Mouse (Mus musculus): Measurements from ENCODE around the gene Mtmr14. TPM values are rescaled to one million over a fixed set of nuclear protein-coding genes. Genes with fewer than 3 reads are reported as not detected.

The Mtmr14 gene
- polyA plus RNA-seq, 1 experiment from 2014 or later = 42.0 TPM

- Histone ChIP-seq H3K27me3 (ENCODE audit: poor library complexity, severe bottlenecking) (no peaks in the 10 kb centered on the region), H3K27ac (peak overlapping the region; percentile 100), H3K36me3 (replicated peaks) (peaks cover 36% of the 10 kb centered on the region), H3K4me1 (peaks cover 27% of the 10 kb centered on the region), H3K4me3 (peak overlapping the region; percentile 94), H3K9me3 (no peaks in the 10 kb centered on the region)
- peak; percentile 47 for DNase-seq (ENCODE audit: extremely low spot score, low spot score)
- WGBS = under 1% methylated on average over 34 of the region's 34 CpGs
Observed at GRCm38 (mm10) chr6:113307481-113308121, 70.0 kb downstream of the Mtmr14 start.

GRCm38 (mm10) chr6:113308141-113308540, 70.5 kb downstream of the Mtmr14 start:
- H3K36me3 ChIP-seq (replicated peaks) = peaks cover 41% of the 10 kb centered on the region
- peak overlapping the region; percentile 94 for H3K4me3 ChIP-seq
- peaks cover 27% of the 10 kb centered on the region for H3K4me1 ChIP-seq
- H3K27me3 ChIP-seq (ENCODE audit: poor library complexity, severe bottlenecking) = no peaks in the 10 kb centered on the region
- WGBS = 40% methylated on average over 5 of the region's 5 CpGs
- no peaks in the 10 kb centered on the region for H3K9me3 ChIP-seq
- H3K27ac ChIP-seq = peak overlapping the region; percentile 100
- no peak for DNase-seq (ENCODE audit: extremely low spot score, low spot score)

- Histone ChIP-seq H3K27ac (no peak overlapping the region), H3K4me1 (no peaks in the 10 kb centered on the region), H3K4me3 (no peak overlapping the region), H3K9me3 (no peaks in the 10 kb centered on the region), H3K36me3 (replicated peaks) (peaks cover 100% of the 10 kb centered on the region), H3K27me3 (ENCODE audit: poor library complexity, severe bottlenecking) (no peaks in the 10 kb centered on the region)
- no peak for DNase-seq (ENCODE audit: extremely low spot score, low spot score)
- whole genome bisulfite sequencing = 96% methylated on average over 3 of the region's 3 CpGs
Observed at GRCm38 (mm10) chr6:113315972-113316371, 78.3 kb downstream of the Mtmr14 start.

- peaks cover 23% of the 10 kb centered on the region for H3K4me1 ChIP-seq
- under 1% methylated on average over 52 of the region's 52 CpGs for WGBS
Observed at GRCm38 (mm10) chr6:113326533-113327315, 89.1 kb downstream of the Mtmr14 start, which contains the start of gene Ogg1. TSS of gene Ogg1 (plus strand) at chr6:113326972.

GRCm38 (mm10) chr6:113329396-113329795, 91.8 kb downstream of the Mtmr14 start:
- Histone ChIP-seq H3K36me3 (replicated peaks) (peaks cover 67% of the 10 kb centered on the region), H3K4me3 (no peak overlapping the region), H3K9me3 (no peaks in the 10 kb centered on the region), H3K27ac (no peak overlapping the region), H3K27me3 (ENCODE audit: poor library complexity, severe bottlenecking) (no peaks in the 10 kb centered on the region), H3K4me1 (peaks cover 23% of the 10 kb centered on the region)
- WGBS = 90% methylated on average over 1 of the region's 1 CpGs
- DNase-seq (ENCODE audit: extremely low spot score, low spot score) = no peak

More at GRCm38 (mm10) chr6:113326533-113327315, 89.1 kb downstream of the Mtmr14 start, which contains the start of gene Ogg1:
- peak; percentile 98 for DNase-seq (ENCODE audit: extremely low spot score, low spot score)
- no peaks in the 10 kb centered on the region for H3K9me3 ChIP-seq
- H3K36me3 ChIP-seq (replicated peaks) = peaks cover 69% of the 10 kb centered on the region
- H3K27me3 ChIP-seq (ENCODE audit: poor library complexity, severe bottlenecking) = no peaks in the 10 kb centered on the region
- H3K27ac ChIP-seq = peak within 1 kb of the TSS; percentile 89
- peak within 1 kb of the TSS; percentile 74 for H3K4me3 ChIP-seq

- H3K4me3 ChIP-seq = no peak overlapping the region
- no peaks in the 10 kb centered on the region for H3K9me3 ChIP-seq
- no peak for DNase-seq (ENCODE audit: extremely low spot score, low spot score)
- peaks cover 67% of the 10 kb centered on the region for H3K36me3 ChIP-seq (replicated peaks)
- WGBS = 61% methylated on average over 2 of the region's 2 CpGs
- no peaks in the 10 kb centered on the region for H3K27me3 ChIP-seq (ENCODE audit: poor library complexity, severe bottlenecking)
- H3K4me1 ChIP-seq = peaks cover 20% of the 10 kb centered on the region
- no peak overlapping the region for H3K27ac ChIP-seq
Observed at GRCm38 (mm10) chr6:113330547-113330946, 92.9 kb downstream of the Mtmr14 start.

Other genes starting within 250 kb of the Mtmr14 start
- gene Thumpd3, start 191.6 kb upstream of the Mtmr14 start, polyA plus RNA-seq (2016; fragmentation: Nextera tagmentation; extraction: Ambion mirVana) = 75.2 and 81.4 TPM in 2 replicates
- gene Setd5, start 160.5 kb upstream of the Mtmr14 start, polyA plus RNA-seq (2016; fragmentation: Nextera tagmentation; extraction: Ambion mirVana) = 72.5 and 77.8 TPM in 2 replicates
- gene Lhfpl4, start 42.5 kb upstream of the Mtmr14 start, polyA plus RNA-seq (2016; fragmentation: Nextera tagmentation; extraction: Ambion mirVana) = 10.8 and 11.4 TPM in 2 replicates
- gene Cpne9, start 44.5 kb downstream of the Mtmr14 start, polyA plus RNA-seq (2016; fragmentation: Nextera tagmentation; extraction: Ambion mirVana) = 0.05 and 0.09 TPM in 2 replicates
- 26.1 and 26.7 TPM in 2 replicates for gene Brpf1, start 69.3 kb downstream of the Mtmr14 start, polyA plus RNA-seq (2016; fragmentation: Nextera tagmentation; extraction: Ambion mirVana)
- gene Ogg1, start 89.1 kb downstream of the Mtmr14 start, polyA plus RNA-seq (2016; fragmentation: Nextera tagmentation; extraction: Ambion mirVana) = 18.3 and 18.8 TPM in 2 replicates
- 33.8 and 37.4 TPM in 2 replicates for gene Camk1, start 106.1 kb downstream of the Mtmr14 start, polyA plus RNA-seq (2016; fragmentation: Nextera tagmentation; extraction: Ambion mirVana)
- 53.8 and 59.3 TPM in 2 replicates for gene Tada3, start 140.0 kb downstream of the Mtmr14 start, polyA plus RNA-seq (2016; fragmentation: Nextera tagmentation; extraction: Ambion mirVana)
- 366 TPM in 2 replicates for gene Arpc4, start 140.3 kb downstream of the Mtmr14 start, polyA plus RNA-seq (2016; fragmentation: Nextera tagmentation; extraction: Ambion mirVana)
- 4.0 and 4.2 TPM in 2 replicates for gene Ttll3, start 151.4 kb downstream of the Mtmr14 start, polyA plus RNA-seq (2016; fragmentation: Nextera tagmentation; extraction: Ambion mirVana)
- 38.3 and 40.6 TPM in 2 replicates for gene Rpusd3, start 181.5 kb downstream of the Mtmr14 start, polyA plus RNA-seq (2016; fragmentation: Nextera tagmentation; extraction: Ambion mirVana)
- not detected in 2 replicates for gene Cidec, start 197.9 kb downstream of the Mtmr14 start, polyA plus RNA-seq (2016; fragmentation: Nextera tagmentation; extraction: Ambion mirVana)
- 85.1 and 92.0 TPM in 2 replicates for gene Jagn1, start 204.7 kb downstream of the Mtmr14 start, polyA plus RNA-seq (2016; fragmentation: Nextera tagmentation; extraction: Ambion mirVana)
- 0.73 and 1.3 TPM in 2 replicates for gene Il17re, start 220.6 kb downstream of the Mtmr14 start, polyA plus RNA-seq (2016; fragmentation: Nextera tagmentation; extraction: Ambion mirVana)
- gene Il17rc, start 233.6 kb downstream of the Mtmr14 start, polyA plus RNA-seq (2016; fragmentation: Nextera tagmentation; extraction: Ambion mirVana) = 2.5 and 2.7 TPM in 2 replicates
- 31.1 and 33.2 TPM in 2 replicates for gene Creld1, start 245.5 kb downstream of the Mtmr14 start, polyA plus RNA-seq (2016; fragmentation: Nextera tagmentation; extraction: Ambion mirVana)

All from forebrain, embryonic 10.5 days (tissue).